Mouse (Mus musculus) ES-Bruce4 (cell line): ENCODE data around the gene Eml2.

Experiments
- CTCF ChIP-seq: IDR thresholded peaks from one replicate; pipeline ENCODE4 v1.8.1; 2011; ENCODE audit warnings: low read depth, low read length
- EP300 ChIP-seq: IDR thresholded peaks from 2 replicates; pipeline ENCODE4 v1.6.1; 2011; ENCODE audit warnings: low read depth, low read length; ENCODE audit not compliant: insufficient read depth
- POLR2A ChIP-seq: IDR thresholded peaks from one replicate; pipeline ENCODE4 v1.8.1; 2011; ENCODE audit warnings: low read length; ENCODE audit not compliant: insufficient read depth

GRCm38 (mm10) chr7:19238344-19238743 lies 62.1 kb downstream of the Eml2 start:
- TF ChIP-seq CTCF (no peak), POLR2A (no peak), EP300 (no peak)
